8 mouse cellular contexts compared by ENCODE assay signal in genomic region chr1:165046637-165047036, GRCm38 (mm10).
DNase-seq lines count a peak whose midpoint lies in the region; ATAC-seq and TF ChIP-seq lines count a peak whose summit lies in the region.

No protein-coding gene starts in this region.

- no peaks in the 10 kb centered on the region for H3K36me3 ChIP-seq in forebrain, embryonic 12.5 days (replicated peaks)
- H3K36me3 ChIP-seq in heart, postnatal 0 days (replicated peaks; ENCODE audit: control insufficient read depth, insufficient read depth, low read length): no peaks in the 10 kb centered on the region
- no peaks in the 10 kb centered on the region for H3K36me3 ChIP-seq in neural tube, embryonic 12.5 days

- H3K9me3 ChIP-seq in forebrain, embryonic 12.5 days: no peaks in the 10 kb centered on the region
- no peaks in the 10 kb centered on the region for H3K9me3 ChIP-seq in heart, postnatal 0 days (replicated peaks; ENCODE audit: control insufficient read depth, low read length)
- no peaks in the 10 kb centered on the region for H3K9me3 ChIP-seq in neural tube, embryonic 12.5 days

- intact Hi-C loops in left cerebral cortex, postnatal 10 days (cut with DNase I): no loop called here

- no peak overlapping the region for H3K27ac ChIP-seq in forebrain, embryonic 12.5 days
- H3K27ac ChIP-seq in heart, postnatal 0 days (ENCODE audit: low read depth): peak overlapping the region; percentile 31
- no peak overlapping the region for H3K27ac ChIP-seq in neural tube, embryonic 12.5 days

- H3K27me3 ChIP-seq in forebrain, embryonic 12.5 days: no peaks in the 10 kb centered on the region
- no peaks in the 10 kb centered on the region for H3K27me3 ChIP-seq in heart, postnatal 0 days (ENCODE audit: control insufficient read depth, insufficient read depth, low read length)
- no peaks in the 10 kb centered on the region for H3K27me3 ChIP-seq in neural tube, embryonic 12.5 days (replicated peaks)

- peaks cover 15% of the 10 kb centered on the region for H3K4me1 ChIP-seq in forebrain, embryonic 12.5 days
- H3K4me1 ChIP-seq in heart, postnatal 0 days (ENCODE audit: control insufficient read depth, insufficient read depth): 0 out of 2 replicates have a peak, but pooled peaks cover 8% of the 10 kb centered on the region
- peaks cover 19% of the 10 kb centered on the region for H3K4me1 ChIP-seq in neural tube, embryonic 12.5 days

- ATAC-seq in cerebellum, adult (ENCODE audit: insufficient number of reproducible peaks, low FRiP score, low TSS enrichment): peak; percentile 72
- peak; percentile 55; the same call in 1 of the 2 replicates for ATAC-seq in forebrain, embryonic 12.5 days (ENCODE audit: low FRiP score)
- ATAC-seq in heart, postnatal 0 days (ENCODE audit: insufficient read depth, low read depth): peak; percentile 88
- ATAC-seq in neural tube, embryonic 12.5 days (ENCODE audit: low FRiP score, low read depth): peak; percentile 67

- DNase-seq in NIH3T3 (ENCODE audit: low read depth): peak; percentile 91
- peak; percentile 69 for DNase-seq in heart, postnatal 0 days (ENCODE audit: low spot score)
- peak; percentile 30 to 34 for DNase-seq in left cerebral cortex, postnatal 10 days (ENCODE audit: extremely low spot score in 1 of 2, low spot score in 2 of 2)
- DNase-seq in urinary bladder, postnatal 14 days (ENCODE audit: low spot score): peak; percentile 70
- no peak for DNase-seq in thymus, postnatal 25 days

- TF ChIP-seq EP300 in heart, postnatal 0 days (IDR thresholded peaks at IDR 0.05; ENCODE audit: low read depth): no peak

- 44% methylated on average over 7 of the region's 7 CpGs for WGBS in forebrain, embryonic 12.5 days
- WGBS in heart, postnatal 0 days: 7% methylated on average over 7 of the region's 7 CpGs
- 20% methylated on average over 7 of the region's 7 CpGs for WGBS in neural tube, embryonic 12.5 days

- no peak overlapping the region for H3K9ac ChIP-seq in forebrain, embryonic 12.5 days
- no peak overlapping the region for H3K9ac ChIP-seq in heart, postnatal 0 days (replicated peaks; ENCODE audit: low read depth, low read length)
- H3K9ac ChIP-seq in neural tube, embryonic 12.5 days: no peak overlapping the region

- no peak overlapping the region for H3K4me2 ChIP-seq in forebrain, embryonic 12.5 days
- 0 out of 2 replicates have a peak overlapping the region, but pooled peaks have one; percentile 16 for H3K4me2 ChIP-seq in heart, postnatal 0 days (ENCODE audit: low read depth, low read length)
- H3K4me2 ChIP-seq in neural tube, embryonic 12.5 days (replicated peaks): 0 out of 2 replicates have a peak overlapping the region, but pooled peaks have one; percentile 12

- TF ChIP-seq CTCF in heart, postnatal 0 days (IDR thresholded peaks at IDR 0.05; ENCODE audit: low read depth): no peak

- no peak overlapping the region for H3K4me3 ChIP-seq in forebrain, embryonic 12.5 days (replicated peaks)
- H3K4me3 ChIP-seq in heart, postnatal 0 days (ENCODE audit: low read depth, low read length): no peak overlapping the region
- H3K4me3 ChIP-seq in neural tube, embryonic 12.5 days: no peak overlapping the region
